Mouse (Mus musculus): ENCODE measurements around the gene C030005K15Rik. TPM values are rescaled to one million over a fixed set of nuclear protein-coding genes. Genes with fewer than 3 reads are reported as not detected.

Gene C030005K15Rik
- total and polyA plus RNA-seq, 2 experiments from 2014 or later, result not detected

GRCm38 (mm10) chr10:97720625-97721024, 5.9 kb downstream of the C030005K15Rik start:
- no peak overlapping the region for H3K4me2 ChIP-seq (ENCODE audit: low read depth, low read length)
- H3K36me3 ChIP-seq (replicated peaks; ENCODE audit: control insufficient read depth, insufficient read depth, low read length), result no peaks in the 10 kb centered on the region
- H3K9ac ChIP-seq (replicated peaks; ENCODE audit: low read depth, low read length), result no peak overlapping the region
- H3K27me3 ChIP-seq (ENCODE audit: control insufficient read depth, insufficient read depth, low read length), result no peaks in the 10 kb centered on the region
- ATAC-seq (ENCODE audit: insufficient read depth, low read depth), result no peak
- no peak overlapping the region for H3K4me3 ChIP-seq (ENCODE audit: low read depth, low read length)
- H3K27ac ChIP-seq (ENCODE audit: low read depth), result no peak overlapping the region
- no peaks in the 10 kb centered on the region for H3K4me1 ChIP-seq (ENCODE audit: control insufficient read depth, insufficient read depth)
- TF ChIP-seq EP300 (IDR thresholded peaks at IDR 0.05; ENCODE audit: low read depth) (no peak), CTCF (IDR thresholded peaks at IDR 0.05; ENCODE audit: low read depth) (no peak)
- WGBS, result 84% methylated on average over 1 of the region's 1 CpGs
- no peak for DNase-seq (ENCODE audit: low spot score)
- no peaks in the 10 kb centered on the region for H3K9me3 ChIP-seq (replicated peaks; ENCODE audit: control insufficient read depth, low read length)

- no peak for DNase-seq (ENCODE audit: low spot score)
- H3K4me2 ChIP-seq (ENCODE audit: low read depth, low read length), result no peak overlapping the region
- no peak for ATAC-seq (ENCODE audit: insufficient read depth, low read depth)
- no peak overlapping the region for H3K4me3 ChIP-seq (ENCODE audit: low read depth, low read length)
- no peaks in the 10 kb centered on the region for H3K4me1 ChIP-seq (ENCODE audit: control insufficient read depth, insufficient read depth)
- no peak overlapping the region for H3K27ac ChIP-seq (ENCODE audit: low read depth)
- no peaks in the 10 kb centered on the region for H3K36me3 ChIP-seq (replicated peaks; ENCODE audit: control insufficient read depth, insufficient read depth, low read length)
- WGBS, result 63% methylated on average over 2 of the region's 2 CpGs
- no peak overlapping the region for H3K9ac ChIP-seq (replicated peaks; ENCODE audit: low read depth, low read length)
- no peaks in the 10 kb centered on the region for H3K9me3 ChIP-seq (replicated peaks; ENCODE audit: control insufficient read depth, low read length)
- TF ChIP-seq CTCF (IDR thresholded peaks at IDR 0.05; ENCODE audit: low read depth), result no peak
- TF ChIP-seq EP300 (IDR thresholded peaks at IDR 0.05; ENCODE audit: low read depth), result no peak
- no peaks in the 10 kb centered on the region for H3K27me3 ChIP-seq (ENCODE audit: control insufficient read depth, insufficient read depth, low read length)
These were observed 8.5 kb downstream of the C030005K15Rik start for GRCm38 (mm10) chr10:97718021-97718420.

GRCm38 (mm10) chr10:97717233-97717632, 9.3 kb downstream of the C030005K15Rik start:
- Histone ChIP-seq H3K9ac (replicated peaks; ENCODE audit: low read depth, low read length) (no peak overlapping the region), H3K4me1 (ENCODE audit: control insufficient read depth, insufficient read depth) (no peaks in the 10 kb centered on the region), H3K27ac (ENCODE audit: low read depth) (no peak overlapping the region), H3K27me3 (ENCODE audit: control insufficient read depth, insufficient read depth, low read length) (no peaks in the 10 kb centered on the region), H3K4me3 (ENCODE audit: low read depth, low read length) (no peak overlapping the region), H3K36me3 (replicated peaks; ENCODE audit: control insufficient read depth, insufficient read depth, low read length) (no peaks in the 10 kb centered on the region), H3K9me3 (replicated peaks; ENCODE audit: control insufficient read depth, low read length) (no peaks in the 10 kb centered on the region), H3K4me2 (ENCODE audit: low read depth, low read length) (no peak overlapping the region)
- 85% methylated on average over 1 of the region's 1 CpGs for WGBS
- TF ChIP-seq CTCF (IDR thresholded peaks at IDR 0.05; ENCODE audit: low read depth), result no peak
- no peak for ATAC-seq (ENCODE audit: insufficient read depth, low read depth)
- DNase-seq (ENCODE audit: low spot score), result no peak

GRCm38 (mm10) chr10:97715289-97715906, 11.2 kb downstream of the C030005K15Rik start:
- H3K4me1 ChIP-seq (ENCODE audit: control insufficient read depth, insufficient read depth), result no peaks in the 10 kb centered on the region
- no peak for ATAC-seq (ENCODE audit: insufficient read depth, low read depth)

GRCm38 (mm10) chr10:97714584-97714983, 12.0 kb downstream of the C030005K15Rik start:
- no peaks in the 10 kb centered on the region for H3K9me3 ChIP-seq (replicated peaks; ENCODE audit: control insufficient read depth, low read length)
- H3K27ac ChIP-seq (ENCODE audit: low read depth), result no peak overlapping the region
- no peak overlapping the region for H3K9ac ChIP-seq (replicated peaks; ENCODE audit: low read depth, low read length)
- H3K27me3 ChIP-seq (ENCODE audit: control insufficient read depth, insufficient read depth, low read length), result no peaks in the 10 kb centered on the region
- no peak overlapping the region for H3K4me2 ChIP-seq (ENCODE audit: low read depth, low read length)
- no peak overlapping the region for H3K4me3 ChIP-seq (ENCODE audit: low read depth, low read length)
- WGBS, result 40% methylated on average over 4 of the region's 4 CpGs
- H3K36me3 ChIP-seq (replicated peaks; ENCODE audit: control insufficient read depth, insufficient read depth, low read length), result no peaks in the 10 kb centered on the region
- TF ChIP-seq CTCF (IDR thresholded peaks at IDR 0.05; ENCODE audit: low read depth) (no peak), EP300 (IDR thresholded peaks at IDR 0.05; ENCODE audit: low read depth) (no peak)
- ATAC-seq (ENCODE audit: insufficient read depth, low read depth) (no peak), DNase-seq (ENCODE audit: low spot score) (no peak)
- no peaks in the 10 kb centered on the region for H3K4me1 ChIP-seq (ENCODE audit: control insufficient read depth, insufficient read depth)

More at GRCm38 (mm10) chr10:97715289-97715906, 11.2 kb downstream of the C030005K15Rik start:
- Histone ChIP-seq H3K9ac (replicated peaks; ENCODE audit: low read depth, low read length) (no peak overlapping the region), H3K27me3 (ENCODE audit: control insufficient read depth, insufficient read depth, low read length) (no peaks in the 10 kb centered on the region), H3K36me3 (replicated peaks; ENCODE audit: control insufficient read depth, insufficient read depth, low read length) (no peaks in the 10 kb centered on the region), H3K4me2 (ENCODE audit: low read depth, low read length) (no peak overlapping the region), H3K27ac (ENCODE audit: low read depth) (no peak overlapping the region), H3K4me3 (ENCODE audit: low read depth, low read length) (no peak overlapping the region), H3K9me3 (replicated peaks; ENCODE audit: control insufficient read depth, low read length) (no peaks in the 10 kb centered on the region)
- 57% methylated on average over 3 of the region's 3 CpGs for WGBS
- no peak for DNase-seq (ENCODE audit: low spot score)
- TF ChIP-seq EP300 (IDR thresholded peaks at IDR 0.05; ENCODE audit: low read depth) (no peak), CTCF (IDR thresholded peaks at IDR 0.05; ENCODE audit: low read depth) (no peak)

- Histone ChIP-seq H3K27ac (ENCODE audit: low read depth) (no peak overlapping the region), H3K4me2 (ENCODE audit: low read depth, low read length) (no peak overlapping the region), H3K4me3 (ENCODE audit: low read depth, low read length) (no peak overlapping the region), H3K9ac (replicated peaks; ENCODE audit: low read depth, low read length) (no peak overlapping the region), H3K27me3 (ENCODE audit: control insufficient read depth, insufficient read depth, low read length) (no peaks in the 10 kb centered on the region), H3K36me3 (replicated peaks; ENCODE audit: control insufficient read depth, insufficient read depth, low read length) (no peaks in the 10 kb centered on the region), H3K9me3 (replicated peaks; ENCODE audit: control insufficient read depth, low read length) (no peaks in the 10 kb centered on the region), H3K4me1 (ENCODE audit: control insufficient read depth, insufficient read depth) (no peaks in the 10 kb centered on the region)
- ATAC-seq (ENCODE audit: insufficient read depth, low read depth) (no peak), DNase-seq (ENCODE audit: low spot score) (peak; percentile 40)
- 3% methylated on average over 5 of the region's 5 CpGs for WGBS
- TF ChIP-seq EP300 (IDR thresholded peaks at IDR 0.05; ENCODE audit: low read depth) (no peak), CTCF (IDR thresholded peaks at IDR 0.05; ENCODE audit: low read depth) (peak; percentile 86)
These were observed 13.9 kb downstream of the C030005K15Rik start for GRCm38 (mm10) chr10:97712687-97713086.

All from heart, postnatal 0 days (tissue).